Mouse (Mus musculus): ENCODE data around the gene Dbil5. TPM values are rescaled to one million over a fixed set of nuclear protein-coding genes. Genes with fewer than 3 reads are reported as not detected.
A peak's percentile ranks its signal among the peaks of the same experiment; 100 is the strongest.
"Not testable (repeated sequence)": the region's sequence is repeated elsewhere in the genome, so short reads cannot be mapped to it uniquely, and the experiment has no call there.

Dbil5 gene
- polyA plus RNA-seq, 1 experiment from 2014 or later: 0.59 TPM

GRCm38 (mm10) chr11:76201761-76202674 lies 15.4 kb upstream of the Dbil5 start:
- H3K27ac ChIP-seq (replicated peaks): no peak overlapping the region

GRCm38 (mm10) chr11:76206793-76207192 lies 10.6 kb upstream of the Dbil5 start:
- no peak overlapping the region for H3K27ac ChIP-seq (replicated peaks)
- 79% methylated on average over 5 of the region's 5 CpGs for WGBS (ENCODE audit: insufficient replicate concordance)
- peaks cover 11% of the 10 kb centered on the region for H3K36me3 ChIP-seq (replicated peaks)
- no peak for ATAC-seq (ENCODE audit: insufficient read depth)
- H3K4me2 ChIP-seq: no peak overlapping the region
- H3K4me3 ChIP-seq (replicated peaks): no peak overlapping the region
- peaks cover 28% of the 10 kb centered on the region for H3K27me3 ChIP-seq
- no peak overlapping the region for H3K9ac ChIP-seq
- H3K9me3 ChIP-seq (replicated peaks): no peaks in the 10 kb centered on the region
- H3K4me1 ChIP-seq (replicated peaks): peaks cover 15% of the 10 kb centered on the region

More at GRCm38 (mm10) chr11:76201761-76202674, 15.4 kb upstream of the Dbil5 start:
- peaks cover 20% of the 10 kb centered on the region for H3K4me1 ChIP-seq (replicated peaks)
- H3K27me3 ChIP-seq: peaks cover 54% of the 10 kb centered on the region
- H3K9me3 ChIP-seq (replicated peaks): no peaks in the 10 kb centered on the region
- peak overlapping the region; percentile 65 for H3K9ac ChIP-seq
- H3K4me2 ChIP-seq: peak overlapping the region; percentile 98
- WGBS (ENCODE audit: insufficient replicate concordance): under 1% methylated on average over 89 of the region's 90 CpGs
- peak; percentile 96 for ATAC-seq (ENCODE audit: insufficient read depth)
- no peaks in the 10 kb centered on the region for H3K36me3 ChIP-seq (replicated peaks)
- H3K4me3 ChIP-seq (replicated peaks): peak overlapping the region; percentile 67

GRCm38 (mm10) chr11:76210228-76210985 lies 7.0 kb upstream of the Dbil5 start:
- Histone ChIP-seq H3K4me3 (replicated peaks) (no peak overlapping the region), H3K9ac (no peak overlapping the region), H3K36me3 (replicated peaks) (peaks cover 28% of the 10 kb centered on the region), H3K27me3 (no peaks in the 10 kb centered on the region), H3K9me3 (replicated peaks) (no peaks in the 10 kb centered on the region), H3K27ac (replicated peaks) (no peak overlapping the region), H3K4me2 (no peak overlapping the region), H3K4me1 (replicated peaks) (0 out of 2 replicates have a peak, but pooled peaks cover 5% of the 10 kb centered on the region)
- WGBS (ENCODE audit: insufficient replicate concordance): 76% methylated on average over 13 of the region's 13 CpGs
- ATAC-seq (ENCODE audit: insufficient read depth): no peak

GRCm38 (mm10) chr11:76211595-76211994 lies 5.8 kb upstream of the Dbil5 start:
- H3K9me3 ChIP-seq (replicated peaks); H3K27ac ChIP-seq (replicated peaks); ATAC-seq (ENCODE audit: insufficient read depth); H3K4me3 ChIP-seq (replicated peaks); H3K4me2 ChIP-seq; H3K27me3 ChIP-seq; H3K9ac ChIP-seq: not testable (repeated sequence)
- 85% methylated on average over 5 of the region's 6 CpGs for WGBS (ENCODE audit: insufficient replicate concordance)
- Histone ChIP-seq H3K4me1 (replicated peaks) (peaks cover 16% of the 10 kb centered on the region), H3K36me3 (replicated peaks) (peaks cover 28% of the 10 kb centered on the region)

- no peaks in the 10 kb centered on the region for H3K9me3 ChIP-seq (replicated peaks)
- H3K27me3 ChIP-seq: no peaks in the 10 kb centered on the region
- peaks cover 24% of the 10 kb centered on the region for H3K36me3 ChIP-seq (replicated peaks)
- ATAC-seq (ENCODE audit: insufficient read depth): no peak
- H3K4me3 ChIP-seq (replicated peaks): no peak overlapping the region
- H3K9ac ChIP-seq: no peak overlapping the region
- H3K4me1 ChIP-seq (replicated peaks): peaks cover 35% of the 10 kb centered on the region
- WGBS (ENCODE audit: insufficient replicate concordance): 77% methylated on average over 5 of the region's 5 CpGs
- H3K4me2 ChIP-seq: no peak overlapping the region
- H3K27ac ChIP-seq (replicated peaks): no peak overlapping the region
Measured at GRCm38 (mm10) chr11:76213841-76214240, 3.6 kb upstream of the Dbil5 start.

- H3K9me3 ChIP-seq (replicated peaks): no peaks in the 10 kb centered on the region
- ATAC-seq (ENCODE audit: insufficient read depth): no peak
- no peaks in the 10 kb centered on the region for H3K27me3 ChIP-seq
- no peak overlapping the region for H3K4me2 ChIP-seq
- 64% methylated on average over 2 of the region's 2 CpGs for WGBS (ENCODE audit: insufficient replicate concordance)
- H3K9ac ChIP-seq: no peak overlapping the region
- H3K4me3 ChIP-seq (replicated peaks): no peak overlapping the region
- H3K27ac ChIP-seq (replicated peaks): no peak overlapping the region
- H3K4me1 ChIP-seq (replicated peaks): peaks cover 35% of the 10 kb centered on the region
- H3K36me3 ChIP-seq (replicated peaks): peaks cover 32% of the 10 kb centered on the region
Measured at GRCm38 (mm10) chr11:76215011-76215410, 2.4 kb upstream of the Dbil5 start.

GRCm38 (mm10) chr11:76216049-76216540 lies 1.3 kb upstream of the Dbil5 start:
- 75% methylated on average over 5 of the region's 5 CpGs for WGBS (ENCODE audit: insufficient replicate concordance)
- peak overlapping the region; percentile 90; the same call in 1 of the 2 replicates for H3K9ac ChIP-seq
- H3K9me3 ChIP-seq (replicated peaks): no peaks in the 10 kb centered on the region
- H3K4me1 ChIP-seq (replicated peaks): peaks cover 35% of the 10 kb centered on the region
- peaks cover 32% of the 10 kb centered on the region for H3K36me3 ChIP-seq (replicated peaks)
- peak overlapping the region; percentile 86 for H3K4me3 ChIP-seq (replicated peaks)
- H3K4me2 ChIP-seq: peak overlapping the region; percentile 98
- no peak overlapping the region for H3K27ac ChIP-seq (replicated peaks)
- no peaks in the 10 kb centered on the region for H3K27me3 ChIP-seq
- no peak for ATAC-seq (ENCODE audit: insufficient read depth)

GRCm38 (mm10) chr11:76216681-76217389 lies 573 bp upstream of the Dbil5 start:
- Histone ChIP-seq H3K4me1 (replicated peaks) (peaks cover 35% of the 10 kb centered on the region), H3K27ac (replicated peaks) (peak overlapping the region; percentile 75), H3K9ac (peak overlapping the region; percentile 90), H3K4me3 (replicated peaks) (peak overlapping the region; percentile 86), H3K9me3 (replicated peaks) (no peaks in the 10 kb centered on the region), H3K36me3 (replicated peaks) (peaks cover 33% of the 10 kb centered on the region), H3K27me3 (no peaks in the 10 kb centered on the region), H3K4me2 (peak overlapping the region; percentile 98)
- no peak for ATAC-seq (ENCODE audit: insufficient read depth)
- 2% methylated on average over 33 of the region's 33 CpGs for WGBS (ENCODE audit: insufficient replicate concordance)

GRCm38 (mm10) chr11:76224631-76225030 lies 7.2 kb downstream of the Dbil5 start:
- H3K4me2 ChIP-seq: no peak overlapping the region
- peaks cover 34% of the 10 kb centered on the region for H3K36me3 ChIP-seq (replicated peaks)
- H3K9ac ChIP-seq: no peak overlapping the region
- no peaks in the 10 kb centered on the region for H3K4me1 ChIP-seq (replicated peaks)
- H3K9me3 ChIP-seq (replicated peaks): no peaks in the 10 kb centered on the region
- WGBS (ENCODE audit: insufficient replicate concordance): 82% methylated on average over 5 of the region's 5 CpGs
- no peak overlapping the region for H3K27ac ChIP-seq (replicated peaks)
- H3K4me3 ChIP-seq (replicated peaks): no peak overlapping the region
- no peaks in the 10 kb centered on the region for H3K27me3 ChIP-seq
- ATAC-seq (ENCODE audit: insufficient read depth): no peak

GRCm38 (mm10) chr11:76225051-76225450 lies 7.6 kb downstream of the Dbil5 start:
- Histone ChIP-seq H3K9me3 (replicated peaks) (no peaks in the 10 kb centered on the region), H3K27me3 (no peaks in the 10 kb centered on the region), H3K36me3 (replicated peaks) (peaks cover 30% of the 10 kb centered on the region), H3K4me3 (replicated peaks) (no peak overlapping the region), H3K9ac (no peak overlapping the region), H3K4me1 (replicated peaks) (no peaks in the 10 kb centered on the region), H3K27ac (replicated peaks) (no peak overlapping the region), H3K4me2 (no peak overlapping the region)
- ATAC-seq (ENCODE audit: insufficient read depth): no peak

Data from liver, embryonic 15.5 days (tissue).